Mouse (Mus musculus) embryonic facial prominence, embryonic 12.5 days (tissue): ENCODE measurements around the gene Ehd1. TPM values are rescaled to one million over a fixed set of nuclear protein-coding genes. Genes with fewer than 3 reads are reported as not detected.
A peak's percentile ranks its signal among the peaks of the same experiment; 100 is the strongest.

Source experiments
- ATAC-seq: fragments of 200-750 bp; cut with Nextera tagmentation; 2 replicates; pipeline ENCODE4 v1.8.0; 2017; ENCODE audit not compliant: insufficient number of reproducible peaks, insufficient read depth, low FRiP score, low TSS enrichment
- H3K27ac ChIP-seq: fragments of 300-500 bp; sonication (generic); 2 replicates; pipeline ENCODE4 v1.5.1; 2016; ENCODE audit warnings: mild to moderate bottlenecking
- H3K27me3 ChIP-seq: fragments of 300-500 bp; sonication (generic); 2 replicates; pipeline ENCODE4 v1.6.1; 2016; ENCODE audit warnings: mild to moderate bottlenecking, moderate library complexity
- H3K36me3 ChIP-seq: fragments of 300-500 bp; sonication (generic); 2 replicates; pipeline ENCODE4 v1.6.1; 2016; ENCODE audit warnings: mild to moderate bottlenecking
- H3K4me1 ChIP-seq: fragments of 300-500 bp; sonication (generic); 2 replicates; pipeline ENCODE4 v1.6.1; 2016
- H3K4me2 ChIP-seq: fragments of 300-500 bp; sonication (generic); replicated peaks from 2 replicates; pipeline ENCODE4 v1.6.1; 2016; ENCODE audit warnings: mild to moderate bottlenecking, moderate library complexity
- H3K4me3 ChIP-seq: fragments of 300-500 bp; sonication (generic); 2 replicates; pipeline ENCODE4 v1.5.1; 2016; ENCODE audit warnings: mild to moderate bottlenecking
- H3K9ac ChIP-seq: fragments of 300-500 bp; sonication (generic); 2 replicates; pipeline ENCODE4 v1.6.1; 2016; ENCODE audit warnings: mild to moderate bottlenecking, moderate library complexity
- H3K9me3 ChIP-seq: fragments of 300-500 bp; sonication (generic); 2 replicates; pipeline ENCODE4 v1.6.1; 2016; ENCODE audit warnings: mild to moderate bottlenecking, moderate library complexity
- WGBS: fragments of 180-500 bp; shearing (Covaris S2); methylation state at CpG from one replicate; pipeline ENCODE4 v1.1.7; 2016; 5-methylcytosine and 5-hydroxymethylcytosine counted together
- polyA plus RNA-seq: library from polyadenylated mRNA; unstranded; fragments of >200 nt; fragmentation: Nextera tagmentation; extraction: Ambion mirVana; gene quantifications from 2 replicates; pipeline ENCODE4 v1.2.1, GENCODE M21; 2016

Ehd1 gene
- 76.6 and 77.6 TPM in 2 replicates for polyA plus RNA-seq

GRCm38 (mm10) chr19:6276426-6277421 lies at the start of gene Ehd1:
Gene Ehd1, plus strand, starts transcription at chr19:6276725.
- peak within 1 kb of the TSS; percentile 86 for H3K4me3 ChIP-seq
- peak within 1 kb of the TSS; percentile 93 for H3K4me2 ChIP-seq
- under 1% methylated on average over 99 of the region's 106 CpGs for WGBS
- no peaks in the 10 kb centered on the region for H3K27me3 ChIP-seq
- no peaks in the 10 kb centered on the region for H3K9me3 ChIP-seq
- H3K27ac ChIP-seq: peak within 1 kb of the TSS; percentile 75
- peaks cover 15% of the 10 kb centered on the region for H3K36me3 ChIP-seq
- peak; percentile 90 for ATAC-seq
- H3K4me1 ChIP-seq: peaks cover 26% of the 10 kb centered on the region
- peak within 1 kb of the TSS; percentile 86 for H3K9ac ChIP-seq

- ATAC-seq: 0 out of 2 replicates have a peak, but pooled peaks have one; percentile 13
- H3K27me3 ChIP-seq: no peaks in the 10 kb centered on the region
- 89% methylated on average over 14 of the region's 14 CpGs for WGBS
- no peak overlapping the region for H3K9ac ChIP-seq
- H3K4me1 ChIP-seq: peaks cover 5% of the 10 kb centered on the region; the same call in 1 of the 2 replicates
- peaks cover 42% of the 10 kb centered on the region for H3K36me3 ChIP-seq
- no peaks in the 10 kb centered on the region for H3K9me3 ChIP-seq
- H3K4me3 ChIP-seq: no peak overlapping the region
- no peak overlapping the region for H3K4me2 ChIP-seq
- H3K27ac ChIP-seq: no peak overlapping the region
Measured at GRCm38 (mm10) chr19:6226763-6227162, 49.8 kb upstream of the Ehd1 start.

- no peak overlapping the region for H3K4me3 ChIP-seq
- H3K9me3 ChIP-seq: no peaks in the 10 kb centered on the region
- no peaks in the 10 kb centered on the region for H3K27me3 ChIP-seq
- H3K4me1 ChIP-seq: peaks cover 5% of the 10 kb centered on the region; the same call in 1 of the 2 replicates
- H3K27ac ChIP-seq: no peak overlapping the region
- ATAC-seq: no peak
- H3K4me2 ChIP-seq: no peak overlapping the region
- no peak overlapping the region for H3K9ac ChIP-seq
- peaks cover 48% of the 10 kb centered on the region for H3K36me3 ChIP-seq
- 93% methylated on average over 4 of the region's 4 CpGs for WGBS
Measured at GRCm38 (mm10) chr19:6227864-6228263, 48.7 kb upstream of the Ehd1 start.

GRCm38 (mm10) chr19:6230411-6230810 lies 46.1 kb upstream of the Ehd1 start:
- Histone ChIP-seq H3K4me1 (peaks cover 18% of the 10 kb centered on the region), H3K27me3 (no peaks in the 10 kb centered on the region), H3K27ac (no peak overlapping the region), H3K4me2 (no peak overlapping the region), H3K9ac (no peak overlapping the region), H3K9me3 (no peaks in the 10 kb centered on the region), H3K36me3 (peaks cover 53% of the 10 kb centered on the region), H3K4me3 (no peak overlapping the region)
- WGBS: 87% methylated on average over 4 of the region's 4 CpGs
- ATAC-seq: no peak

GRCm38 (mm10) chr19:6231036-6231435 lies 45.5 kb upstream of the Ehd1 start:
- no peak overlapping the region for H3K27ac ChIP-seq
- H3K9ac ChIP-seq: no peak overlapping the region
- peaks cover 18% of the 10 kb centered on the region for H3K4me1 ChIP-seq
- H3K9me3 ChIP-seq: no peaks in the 10 kb centered on the region
- no peaks in the 10 kb centered on the region for H3K27me3 ChIP-seq
- peaks cover 53% of the 10 kb centered on the region for H3K36me3 ChIP-seq
- H3K4me3 ChIP-seq: no peak overlapping the region
- ATAC-seq: no peak
- WGBS: 92% methylated on average over 2 of the region's 2 CpGs
- H3K4me2 ChIP-seq: no peak overlapping the region

- no peaks in the 10 kb centered on the region for H3K27me3 ChIP-seq
- 89% methylated on average over 16 of the region's 16 CpGs for WGBS
- H3K9ac ChIP-seq: no peak overlapping the region
- no peak overlapping the region for H3K4me2 ChIP-seq
- H3K36me3 ChIP-seq: peaks cover 39% of the 10 kb centered on the region
- no peak overlapping the region for H3K27ac ChIP-seq
- H3K4me3 ChIP-seq: no peak overlapping the region
- peaks cover 19% of the 10 kb centered on the region for H3K4me1 ChIP-seq
- no peak for ATAC-seq
- H3K9me3 ChIP-seq: no peaks in the 10 kb centered on the region
Measured at GRCm38 (mm10) chr19:6233647-6234046, 42.9 kb upstream of the Ehd1 start.

- Histone ChIP-seq H3K4me3 (peak overlapping the region; percentile 72), H3K36me3 (peaks cover 31% of the 10 kb centered on the region), H3K27me3 (no peaks in the 10 kb centered on the region), H3K4me1 (peaks cover 19% of the 10 kb centered on the region), H3K9me3 (no peaks in the 10 kb centered on the region), H3K27ac (no peak overlapping the region), H3K4me2 (peak overlapping the region; percentile 65), H3K9ac (peak overlapping the region; percentile 79)
- no peak for ATAC-seq
- 72% methylated on average over 11 of the region's 11 CpGs for WGBS
Measured at GRCm38 (mm10) chr19:6234337-6235083, 42.0 kb upstream of the Ehd1 start.

- Histone ChIP-seq H3K4me1 (peaks cover 19% of the 10 kb centered on the region), H3K27ac (peak within 1 kb of the TSS; percentile 92), H3K36me3 (peaks cover 25% of the 10 kb centered on the region), H3K9me3 (no peaks in the 10 kb centered on the region), H3K9ac (peak within 1 kb of the TSS; percentile 79), H3K4me3 (peak within 1 kb of the TSS; percentile 72), H3K27me3 (no peaks in the 10 kb centered on the region), H3K4me2 (peak within 1 kb of the TSS; percentile 65)
- peak; percentile 90 for ATAC-seq
- WGBS: 2% methylated on average over 46 of the region's 48 CpGs
Measured at GRCm38 (mm10) chr19:6235084-6236052, 41.2 kb upstream of the Ehd1 start, which contains the start of gene Ppp2r5b. Gene Ppp2r5b, minus strand, starts transcription at chr19:6235872.

- no peaks in the 10 kb centered on the region for H3K9me3 ChIP-seq
- WGBS: under 1% methylated on average over 9 of the region's 9 CpGs
- peaks cover 19% of the 10 kb centered on the region for H3K4me1 ChIP-seq
- peak overlapping the region; percentile 72 for H3K4me3 ChIP-seq
- peak overlapping the region; percentile 92 for H3K27ac ChIP-seq
- no peaks in the 10 kb centered on the region for H3K27me3 ChIP-seq
- peak overlapping the region; percentile 79 for H3K9ac ChIP-seq
- peak overlapping the region; percentile 65 for H3K4me2 ChIP-seq
- H3K36me3 ChIP-seq: peaks cover 18% of the 10 kb centered on the region
- peak; percentile 71 for ATAC-seq
Measured at GRCm38 (mm10) chr19:6236053-6236441, 40.5 kb upstream of the Ehd1 start.

GRCm38 (mm10) chr19:6236842-6237241 lies 39.7 kb upstream of the Ehd1 start:
- no peak for ATAC-seq
- H3K27me3 ChIP-seq: no peaks in the 10 kb centered on the region
- H3K9me3 ChIP-seq: no peaks in the 10 kb centered on the region
- H3K9ac ChIP-seq: no peak overlapping the region
- peaks cover 19% of the 10 kb centered on the region for H3K4me1 ChIP-seq
- 70% methylated on average over 7 of the region's 7 CpGs for WGBS
- 0 out of 2 replicates have a peak overlapping the region, but pooled peaks have one; percentile 92 for H3K27ac ChIP-seq
- H3K4me3 ChIP-seq: 0 out of 2 replicates have a peak overlapping the region, but pooled peaks have one; percentile 72
- no peak overlapping the region for H3K4me2 ChIP-seq
- H3K36me3 ChIP-seq: 0 out of 2 replicates have a peak, but pooled peaks cover 10% of the 10 kb centered on the region
